Mouse (Mus musculus) small intestine, adult 2 months (tissue): Measurements from ENCODE around the gene Slc22a23.

Experiments
- CTCF ChIP-seq: fragments of 200-500 bp; IDR thresholded peaks from 2 replicates; pipeline ENCODE4 v1.5.1; 2012; ENCODE audit warnings: low read depth, mild to moderate bottlenecking, control low read depth, inconsistent platforms, low read length, moderate library complexity, mixed read lengths; ENCODE audit not compliant: insufficient replicate concordance, insufficient read length; ENCODE audit errors: extremely low read depth
- POLR2A ChIP-seq: fragments of 200-500 bp; IDR thresholded peaks from 2 replicates; pipeline ENCODE4 v1.6.1; 2012; ENCODE audit warnings: low read depth, mild to moderate bottlenecking, control low read depth, inconsistent platforms, low read length, moderate library complexity

GRCm38 (mm10) chr13:34132875-34133274 lies 212.1 kb downstream of the Slc22a23 start:
- no peak for TF ChIP-seq POLR2A
- TF ChIP-seq CTCF = no peak
